Mouse (Mus musculus): ENCODE results near the gene Prune1.
"Not testable (repeated sequence)": the region's sequence is repeated elsewhere in the genome, so short reads cannot be mapped to it uniquely, and the experiment has no call there.

Gene Prune1

GRCm38 (mm10) chr3:95213609-95213975 is 68.3 kb downstream of the Prune1 start:
- DNase-seq (ENCODE audit: low spot score in 2 of 2) = no peak

GRCm38 (mm10) chr3:95212889-95213608 is 68.8 kb downstream of the Prune1 start:
- DNase-seq (ENCODE audit: low spot score in 2 of 2) = not testable (repeated sequence)

GRCm38 (mm10) chr3:95210585-95210984 is 71.3 kb downstream of the Prune1 start:
- DNase-seq (ENCODE audit: low spot score in 2 of 2) = no peak

DNA sequence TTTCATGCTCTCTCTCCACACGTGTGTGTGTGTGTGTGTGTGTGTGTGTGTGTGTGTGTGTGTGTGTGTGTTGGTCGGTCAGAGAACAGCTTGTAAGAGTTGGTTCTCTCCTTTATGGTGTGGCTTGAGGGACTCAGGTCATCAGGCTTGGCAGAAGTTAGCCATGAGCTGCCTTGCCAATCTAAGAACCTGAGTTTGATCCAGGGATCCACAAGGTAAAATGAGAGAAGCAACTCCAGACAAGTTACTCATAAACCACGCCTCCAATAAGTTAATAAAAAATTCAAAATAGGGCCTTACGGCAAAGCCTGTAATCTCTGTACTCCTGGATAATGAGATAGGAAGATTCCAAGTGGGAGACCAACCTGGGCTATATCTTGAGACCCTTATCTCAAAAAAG is 73.6 kb downstream of the Prune1 start:
- DNase-seq (ENCODE audit: low spot score in 2 of 2) = no peak

GRCm38 (mm10) chr3:95203880-95204279 is 78.0 kb downstream of the Prune1 start:
- peak in 1 of 2 experiments; percentile 47 for DNase-seq (ENCODE audit: low spot score in 2 of 2)
